Mouse (Mus musculus): ENCODE data around the gene Lig4.

Lig4 gene

GRCm38 (mm10) chr8:9977573-9978314 is at the start of gene Lig4, which contains the start of gene Abhd13:
Gene Lig4 (minus strand): TSS chr8:9977686.
Gene Abhd13 (plus strand): TSS chr8:9977707.
- DNase-seq: peak; percentile 99

GRCm38 (mm10) chr8:10017231-10017630 is 39.7 kb upstream of the Lig4 start:
- peak; percentile 41 for DNase-seq

GRCm38 (mm10) chr8:10016252-10016651 is 38.8 kb upstream of the Lig4 start:
- DNase-seq: no peak

DNA sequence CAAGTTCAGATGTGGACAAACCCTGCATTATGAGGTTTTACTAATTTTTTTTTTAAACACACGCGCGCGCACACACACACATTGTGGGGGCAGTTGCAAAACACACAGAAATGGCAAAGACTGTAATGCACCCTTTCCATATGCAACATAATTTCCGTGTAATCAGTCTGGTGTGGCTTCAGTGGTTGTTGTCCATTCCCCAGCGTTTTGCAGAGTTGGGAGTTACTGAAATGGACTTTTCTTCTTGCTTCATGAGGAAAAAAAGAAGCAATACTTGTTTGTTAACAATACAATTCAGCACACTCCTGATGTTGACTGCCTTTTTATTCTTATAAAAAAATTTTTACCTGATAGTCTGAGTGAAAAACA is 30.2 kb upstream of the Lig4 start:
- DNase-seq: no peak

DNA sequence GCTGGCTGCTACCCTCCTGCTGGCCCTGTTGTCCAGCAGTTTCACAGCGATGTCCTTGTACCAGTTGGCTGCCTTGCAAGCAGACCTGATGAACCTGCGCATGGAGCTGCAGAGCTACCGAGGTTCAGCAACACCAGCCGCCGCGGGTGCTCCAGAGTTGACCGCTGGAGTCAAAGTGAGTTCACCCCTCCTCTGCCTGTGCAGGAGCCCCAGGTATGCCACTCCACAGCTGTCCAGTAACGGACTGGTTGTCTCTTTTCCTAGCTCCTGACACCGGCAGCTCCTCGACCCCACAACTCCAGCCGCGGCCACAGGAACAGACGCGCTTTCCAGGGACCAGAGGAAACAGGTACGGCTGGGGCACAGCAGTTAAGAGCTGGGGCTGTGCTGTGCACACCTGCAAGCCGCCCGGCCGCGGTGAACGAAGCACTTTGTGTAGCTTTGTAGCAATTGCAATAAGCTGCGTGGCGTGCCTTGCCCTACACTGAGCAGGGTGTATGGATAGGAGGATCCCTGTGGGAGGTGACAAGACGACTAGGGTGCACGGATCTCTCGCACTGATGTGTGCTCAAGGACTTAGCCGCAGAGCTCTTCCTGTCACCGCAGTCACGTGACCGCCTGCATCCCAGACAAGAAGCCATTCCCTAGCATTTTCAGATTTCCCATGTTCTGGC is 29.6 kb upstream of the Lig4 start:
- no peak for DNase-seq

GRCm38 (mm10) chr8:10006156-10006985 is 28.9 kb upstream of the Lig4 start, which contains the start of gene Tnfsf13b:
Gene Tnfsf13b (plus strand): TSS chr8:10006467.
- DNase-seq: peak; percentile 27

DNA sequence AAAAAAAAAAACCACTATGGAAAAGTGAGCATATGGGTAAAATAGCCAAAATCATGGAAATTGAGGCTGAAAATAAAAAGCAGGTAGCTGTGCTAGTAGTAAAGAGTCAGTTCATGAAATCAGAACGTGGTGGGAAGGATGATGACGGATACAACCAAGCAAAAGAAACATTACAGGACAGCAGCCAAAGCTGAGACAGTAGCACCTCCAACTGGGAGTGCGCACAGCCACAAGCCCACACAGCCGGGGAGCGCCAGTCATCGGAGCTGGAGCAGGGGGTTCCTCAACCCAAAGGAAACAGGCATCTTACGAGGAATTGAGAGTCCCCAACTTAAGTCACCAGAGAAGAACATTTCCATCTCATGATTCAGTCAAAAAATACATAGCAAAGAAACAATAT is 26.6 kb upstream of the Lig4 start:
- no peak for DNase-seq

- DNase-seq: no peak
Observed at GRCm38 (mm10) chr8:9980188-9980587, 2.7 kb upstream of the Lig4 start.

DNA sequence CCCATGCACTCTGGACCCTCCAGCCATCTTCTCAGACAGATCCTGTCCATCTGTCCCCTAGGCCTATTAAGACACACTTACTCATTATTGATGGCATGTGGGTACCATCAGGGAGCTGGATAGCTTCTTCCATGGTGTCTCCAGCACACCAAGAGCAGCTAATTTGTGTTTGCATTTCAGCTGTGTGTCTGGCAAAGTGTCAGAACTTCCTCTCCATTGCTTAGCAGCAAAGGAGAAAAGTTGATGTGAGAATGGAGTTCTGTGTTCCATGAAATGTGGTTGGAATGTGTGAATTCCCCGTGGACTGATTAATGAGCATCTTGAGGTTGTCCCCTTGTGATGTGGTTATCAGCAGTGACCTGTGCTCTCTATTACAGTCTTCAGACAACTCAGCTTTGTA is 2.3 kb upstream of the Lig4 start:
- no peak for DNase-seq

- no peak for DNase-seq
Observed at GRCm38 (mm10) chr8:9978475-9979230, 1.2 kb upstream of the Lig4 start.

- no peak for DNase-seq
Observed at GRCm38 (mm10) chr8:9977016-9977415, 470 bp downstream of the Lig4 start.

GRCm38 (mm10) chr8:9975898-9976611 is 1.4 kb downstream of the Lig4 start:
- peak; percentile 98 for DNase-seq

- DNase-seq: no peak
Observed at GRCm38 (mm10) chr8:9975276-9975675, 2.2 kb downstream of the Lig4 start.

DNA sequence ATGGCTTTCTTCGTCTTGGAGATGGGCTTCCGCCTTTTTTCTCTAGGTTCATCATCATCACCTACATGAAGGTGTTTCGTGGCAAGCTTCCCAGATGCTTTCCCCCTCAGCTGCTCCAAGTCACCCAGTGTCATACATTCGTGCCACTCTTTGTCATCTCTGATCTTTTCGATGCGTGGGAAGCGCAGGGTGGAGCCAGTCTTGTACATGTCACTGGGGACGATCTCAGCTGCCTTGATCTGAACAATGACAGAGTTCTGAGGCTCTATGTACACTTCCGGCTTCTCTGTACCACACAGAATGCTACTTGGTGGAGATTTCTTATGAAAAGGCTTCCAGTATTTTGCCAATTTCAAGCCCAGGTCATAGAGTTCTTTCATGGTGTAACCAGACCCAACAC is 5.6 kb downstream of the Lig4 start:
- no peak for DNase-seq

DNA sequence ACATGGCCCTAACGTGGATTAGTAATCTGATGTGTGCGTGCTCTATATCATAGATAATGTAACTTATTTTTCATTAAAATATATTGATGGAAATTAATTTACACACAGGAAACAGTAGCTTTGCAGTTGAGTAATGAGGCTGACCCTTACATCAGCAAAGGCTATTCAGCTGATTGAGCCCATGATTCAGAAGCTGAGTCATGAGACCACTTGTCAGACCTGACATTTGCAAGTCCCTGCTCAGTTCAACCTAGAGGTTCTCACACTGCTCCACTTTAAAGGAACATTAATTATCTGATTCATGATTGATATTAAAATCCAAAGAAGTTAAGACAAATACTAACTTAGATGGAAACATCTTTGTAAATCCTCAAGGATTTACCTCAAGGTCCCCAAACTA is 17.6 kb downstream of the Lig4 start:
- no peak for DNase-seq

DNA sequence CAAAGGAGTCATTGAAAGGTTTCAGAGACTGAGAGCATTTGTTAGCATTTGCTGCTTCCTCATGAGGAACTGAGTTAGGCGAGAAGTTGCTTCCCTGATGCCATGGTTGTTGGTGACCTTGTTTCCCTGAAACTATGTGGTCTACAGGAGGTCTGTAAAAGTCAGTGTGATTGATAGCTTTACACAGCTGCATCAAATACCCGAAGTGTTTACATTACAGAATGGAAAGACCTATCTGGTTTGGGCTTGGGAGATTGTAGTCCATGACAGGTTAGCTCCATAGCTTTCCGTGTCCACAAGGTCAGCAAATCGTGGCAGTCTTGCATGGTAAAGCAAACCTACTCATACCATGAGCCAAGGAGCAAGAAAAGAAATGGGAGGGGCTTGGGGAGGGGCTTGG is 19.1 kb downstream of the Lig4 start:
- no peak for DNase-seq

- no peak for DNase-seq
Observed at GRCm38 (mm10) chr8:9949134-9949890, 28.2 kb downstream of the Lig4 start.

- DNase-seq: no peak
Observed at GRCm38 (mm10) chr8:9935574-9935973, 41.9 kb downstream of the Lig4 start.

DNA sequence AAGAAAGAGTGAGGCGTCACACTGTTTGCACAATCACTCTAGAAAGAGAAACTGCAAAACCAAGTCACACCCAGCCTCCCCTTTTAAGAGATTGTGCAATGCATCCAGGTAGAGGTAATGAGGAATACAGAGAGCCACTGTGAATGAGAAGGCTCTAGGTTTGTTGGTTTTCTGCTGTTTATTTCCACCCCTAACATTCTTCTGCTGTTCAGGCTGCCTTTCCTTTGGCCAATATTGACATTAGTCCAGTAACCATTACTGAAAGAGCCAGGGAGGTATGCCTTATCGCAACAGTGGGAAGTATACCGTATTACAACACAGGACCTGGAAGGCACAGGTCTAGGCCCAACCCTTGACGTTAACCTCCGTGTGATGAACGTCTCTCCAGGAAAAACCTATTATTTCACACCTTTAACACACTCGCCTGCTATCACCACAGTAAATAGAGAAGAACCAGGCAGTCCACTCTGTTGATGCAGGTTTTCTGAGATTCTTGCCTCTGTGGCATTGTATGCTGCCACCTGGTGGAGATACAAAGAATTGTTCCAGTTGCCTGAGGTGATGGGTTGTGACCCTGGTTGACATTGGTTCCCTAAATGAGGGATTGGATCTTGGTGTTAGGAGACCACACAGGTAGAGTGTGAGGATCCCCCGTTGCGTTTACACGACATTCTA is 42.5 kb downstream of the Lig4 start:
- DNase-seq: peak; percentile 44

DNA sequence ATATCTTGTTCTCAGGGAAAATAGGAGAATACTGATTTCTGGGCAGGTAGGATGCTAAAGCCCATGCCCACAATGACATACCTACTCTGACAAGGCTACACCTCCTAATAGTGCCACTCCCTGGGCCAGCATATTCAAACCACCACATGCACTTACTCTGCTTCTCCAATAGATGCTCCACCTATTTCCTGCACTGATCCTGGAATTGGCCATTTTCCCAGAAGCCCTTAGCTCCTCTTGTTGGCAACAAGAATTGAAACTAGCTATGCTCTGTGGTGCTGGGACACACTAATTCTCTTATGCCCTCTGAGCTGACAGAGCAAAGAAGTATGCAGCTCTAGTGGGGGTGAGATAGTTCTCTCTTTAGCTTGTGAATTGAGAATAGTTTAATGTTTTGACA is 44.8 kb downstream of the Lig4 start:
- peak; percentile 32 for DNase-seq

All from lung, postnatal 14 days (tissue).